Mouse (Mus musculus): Measurements from ENCODE around the gene Gpatch8.
A peak's percentile ranks its signal among the peaks of the same experiment; 100 is the strongest.

The Gpatch8 gene

GRCm38 (mm10) chr11:102556031-102556715 is at the start of gene Gpatch8:
Gene Gpatch8, minus strand, starts transcription at chr11:102556392.
- peak; percentile 96 for DNase-seq

- DNase-seq, result no peak
Observed at GRCm38 (mm10) chr11:102604777-102605552, 48.8 kb upstream of the Gpatch8 start.

GRCm38 (mm10) chr11:102604010-102604584 is 47.9 kb upstream of the Gpatch8 start, which contains the start of gene Fzd2:
Gene Fzd2, plus strand, starts transcription at chr11:102604396.
- peak; percentile 95 for DNase-seq

DNA sequence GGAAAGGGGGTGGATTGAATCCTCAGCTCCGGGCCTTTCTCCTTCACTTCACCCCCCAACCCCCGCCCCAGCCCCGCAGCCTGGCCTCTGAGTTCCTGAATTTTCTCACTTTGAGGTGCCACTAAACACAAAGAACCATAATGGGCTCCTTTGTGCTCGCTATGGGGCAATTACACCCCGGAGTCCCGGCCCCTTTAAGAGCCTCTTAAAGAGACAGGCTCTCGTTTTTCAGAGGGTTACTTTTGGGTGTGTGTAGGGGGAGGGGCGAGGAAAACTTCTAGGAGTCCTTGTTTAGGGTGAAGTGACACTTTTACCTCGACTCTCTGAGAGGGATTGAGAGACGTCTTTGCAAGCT is 47.3 kb upstream of the Gpatch8 start:
- peak; percentile 84 for DNase-seq

DNA sequence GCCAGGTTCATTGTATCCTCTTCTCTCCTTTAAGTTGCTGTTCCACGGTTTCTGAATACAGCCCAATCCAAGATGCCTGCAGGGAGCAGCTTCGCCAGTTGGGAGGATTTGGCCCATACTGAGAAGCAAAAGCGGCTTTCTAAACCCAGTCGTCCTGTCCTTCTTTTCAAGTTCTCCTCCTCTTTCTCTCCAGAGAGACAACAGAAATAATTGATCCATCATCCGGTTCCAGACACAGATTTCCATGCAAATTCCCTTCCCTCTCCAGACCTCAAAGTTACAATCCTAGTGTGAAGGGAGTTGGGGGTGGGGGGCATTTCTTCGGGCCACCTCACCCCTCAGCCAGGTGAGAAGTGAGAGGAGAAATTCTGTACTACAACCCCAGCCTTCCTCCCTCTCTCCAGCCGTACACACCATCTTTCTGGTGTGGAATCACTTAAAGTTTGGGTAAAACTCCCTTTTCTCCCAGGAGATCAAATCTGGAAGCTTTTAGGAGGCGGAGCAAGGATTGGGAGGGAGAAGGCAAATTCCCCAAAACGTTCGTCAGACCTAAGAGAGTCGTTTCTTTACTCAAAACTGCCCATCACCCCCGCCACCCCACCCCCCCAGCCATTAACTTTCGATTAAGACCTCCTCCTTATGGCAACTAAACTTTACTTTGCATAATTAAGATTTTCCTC is 46.8 kb upstream of the Gpatch8 start:
- no peak for DNase-seq

GRCm38 (mm10) chr11:102599912-102600311 is 43.7 kb upstream of the Gpatch8 start:
- DNase-seq, result no peak

DNA sequence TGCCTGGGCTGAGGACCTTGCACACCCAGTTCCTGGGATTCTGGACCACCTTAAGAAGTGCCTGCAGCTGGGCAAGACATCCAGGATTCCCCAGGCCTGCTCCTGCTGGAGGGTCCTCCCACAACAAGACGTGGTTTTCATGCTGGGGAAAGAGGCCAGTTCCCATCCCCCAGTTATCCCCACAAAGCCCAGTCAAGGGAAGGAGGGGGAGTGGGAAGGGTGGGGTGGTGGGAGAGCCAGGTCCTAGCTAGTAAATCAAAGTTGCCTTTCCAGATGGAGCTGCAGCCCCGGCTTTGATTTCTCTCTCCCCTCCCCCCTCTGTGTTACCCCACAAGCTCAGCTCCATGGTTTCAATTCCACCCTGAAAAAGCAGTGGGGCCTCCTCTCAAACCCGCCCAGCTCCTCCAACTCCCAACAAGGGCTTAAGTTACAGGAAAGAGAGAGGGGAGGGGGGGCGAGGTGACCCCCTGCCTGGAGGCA is 39.2 kb upstream of the Gpatch8 start:
- no peak for DNase-seq

DNA sequence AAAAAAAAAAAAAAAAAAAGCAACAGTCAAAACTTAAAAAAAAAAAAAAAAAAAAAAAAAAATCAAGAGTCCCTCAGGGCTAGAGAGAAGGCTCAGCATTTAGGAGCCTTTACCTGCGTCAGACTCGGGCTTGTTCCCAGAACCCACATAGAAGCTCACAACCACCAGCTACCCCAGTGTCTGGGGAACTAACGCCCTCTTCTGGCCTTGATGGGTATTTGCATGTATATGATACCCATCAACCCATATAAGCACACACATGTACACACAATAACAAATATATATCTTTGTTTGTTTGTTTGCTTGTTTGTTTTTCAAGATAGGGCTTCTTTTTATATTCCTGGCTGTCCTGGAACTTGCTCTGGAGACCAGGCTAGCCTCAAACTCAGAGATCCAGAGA is 31.4 kb upstream of the Gpatch8 start:
- no peak for DNase-seq

DNA sequence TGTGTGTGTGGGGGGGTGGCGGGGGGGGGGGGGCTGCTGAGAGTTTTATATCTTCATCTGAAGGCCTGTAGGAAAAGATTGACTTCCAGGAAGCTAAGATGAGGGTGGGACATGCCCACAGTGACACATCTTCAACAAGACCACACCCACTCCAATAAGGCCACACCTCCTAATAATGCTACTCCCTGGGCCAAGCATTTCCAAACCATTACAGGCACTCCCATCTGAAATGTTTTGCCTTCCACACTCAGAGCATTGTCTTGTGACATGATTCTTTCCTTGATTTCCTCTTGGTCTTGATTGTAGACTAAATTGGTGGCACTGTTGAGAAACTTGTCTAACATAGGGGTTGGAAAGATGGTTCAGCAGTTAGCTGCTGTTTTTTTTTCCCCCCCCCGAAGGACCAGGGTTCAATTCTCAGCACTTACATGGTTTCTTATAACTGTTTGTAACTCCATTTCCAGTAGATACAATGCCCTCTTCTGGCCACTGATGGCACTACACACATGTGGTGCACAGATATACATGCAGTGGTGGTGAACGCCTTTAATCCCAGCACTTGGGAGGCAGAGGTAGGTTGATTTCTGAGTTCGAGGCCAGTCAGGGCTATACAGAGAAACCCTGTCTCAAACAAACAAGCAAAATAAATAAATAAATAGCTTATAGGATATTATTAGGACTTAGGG is 30.4 kb upstream of the Gpatch8 start:
- DNase-seq, result no peak

DNA sequence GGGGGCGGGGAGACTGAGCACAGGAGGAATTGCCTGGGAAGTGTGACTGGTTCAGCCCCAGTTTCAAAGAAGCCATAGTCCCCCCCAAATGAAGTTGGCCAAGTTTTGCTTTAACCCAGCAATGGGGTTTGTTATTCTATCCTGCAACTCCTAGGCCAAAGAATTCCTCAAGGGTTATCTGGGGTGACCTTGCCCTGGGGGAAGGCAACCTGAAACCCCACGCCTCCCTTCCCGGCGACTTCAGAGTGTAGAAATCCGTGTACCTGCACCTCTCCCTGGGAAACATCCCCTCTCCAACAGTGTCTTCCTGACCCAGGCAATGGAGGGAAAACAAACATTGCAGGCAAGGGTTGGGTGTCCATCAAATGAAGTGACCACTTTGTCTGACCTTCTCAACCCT is 26.5 kb upstream of the Gpatch8 start:
- no peak for DNase-seq

- DNase-seq, result peak; percentile 64
Observed at GRCm38 (mm10) chr11:102582016-102582610, 25.9 kb upstream of the Gpatch8 start.

DNA sequence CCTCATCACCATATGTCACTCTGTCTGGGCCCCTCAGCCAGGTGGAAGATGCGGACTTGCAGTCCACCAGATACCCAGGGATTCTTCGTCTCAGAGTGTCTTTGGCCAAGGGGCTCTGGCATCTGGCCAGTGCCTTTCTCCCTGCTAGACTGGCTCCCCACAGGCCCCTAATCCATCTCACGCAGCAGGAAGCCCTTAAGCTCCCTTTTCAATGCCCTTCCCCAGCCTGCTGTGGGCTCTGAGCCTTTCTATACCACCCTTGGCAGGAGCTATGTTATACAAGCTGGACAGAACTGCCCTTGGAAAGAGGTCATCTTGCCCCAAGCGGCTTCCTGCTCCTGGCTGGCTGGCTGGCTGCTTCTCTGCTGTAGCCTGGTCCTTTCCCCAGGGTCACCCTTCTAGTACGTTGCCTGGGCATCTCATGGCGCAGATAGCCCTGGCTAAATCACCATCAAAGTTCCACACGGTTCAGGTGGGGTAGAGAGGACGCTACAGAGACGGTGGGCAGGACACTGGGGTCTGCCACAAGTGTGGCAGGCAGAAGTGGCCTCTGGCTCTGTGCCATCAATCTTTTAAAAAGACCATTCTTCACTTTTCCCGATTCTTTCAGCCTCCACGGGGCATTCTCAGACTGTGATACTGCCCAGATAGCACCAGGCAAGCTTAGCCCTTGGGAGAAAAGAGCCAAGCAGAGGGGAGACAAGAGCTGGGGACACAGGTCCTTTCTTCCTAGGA is 25.3 kb upstream of the Gpatch8 start:
- no peak for DNase-seq

DNA sequence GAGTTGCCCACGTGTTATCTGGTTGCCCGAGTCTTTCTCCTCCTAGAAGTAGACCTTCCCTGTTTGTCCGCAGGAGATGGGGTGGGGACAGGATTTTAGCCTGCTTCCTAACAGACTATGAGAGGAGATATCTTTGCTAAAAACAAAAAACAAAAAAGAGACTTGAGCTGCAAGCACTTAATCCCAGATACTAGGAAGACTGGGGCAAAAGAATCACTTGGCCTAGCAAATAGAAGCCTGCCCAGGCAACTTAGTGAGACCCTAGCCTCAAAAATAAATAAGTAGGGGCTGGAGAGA is 23.8 kb upstream of the Gpatch8 start:
- no peak for DNase-seq

DNA sequence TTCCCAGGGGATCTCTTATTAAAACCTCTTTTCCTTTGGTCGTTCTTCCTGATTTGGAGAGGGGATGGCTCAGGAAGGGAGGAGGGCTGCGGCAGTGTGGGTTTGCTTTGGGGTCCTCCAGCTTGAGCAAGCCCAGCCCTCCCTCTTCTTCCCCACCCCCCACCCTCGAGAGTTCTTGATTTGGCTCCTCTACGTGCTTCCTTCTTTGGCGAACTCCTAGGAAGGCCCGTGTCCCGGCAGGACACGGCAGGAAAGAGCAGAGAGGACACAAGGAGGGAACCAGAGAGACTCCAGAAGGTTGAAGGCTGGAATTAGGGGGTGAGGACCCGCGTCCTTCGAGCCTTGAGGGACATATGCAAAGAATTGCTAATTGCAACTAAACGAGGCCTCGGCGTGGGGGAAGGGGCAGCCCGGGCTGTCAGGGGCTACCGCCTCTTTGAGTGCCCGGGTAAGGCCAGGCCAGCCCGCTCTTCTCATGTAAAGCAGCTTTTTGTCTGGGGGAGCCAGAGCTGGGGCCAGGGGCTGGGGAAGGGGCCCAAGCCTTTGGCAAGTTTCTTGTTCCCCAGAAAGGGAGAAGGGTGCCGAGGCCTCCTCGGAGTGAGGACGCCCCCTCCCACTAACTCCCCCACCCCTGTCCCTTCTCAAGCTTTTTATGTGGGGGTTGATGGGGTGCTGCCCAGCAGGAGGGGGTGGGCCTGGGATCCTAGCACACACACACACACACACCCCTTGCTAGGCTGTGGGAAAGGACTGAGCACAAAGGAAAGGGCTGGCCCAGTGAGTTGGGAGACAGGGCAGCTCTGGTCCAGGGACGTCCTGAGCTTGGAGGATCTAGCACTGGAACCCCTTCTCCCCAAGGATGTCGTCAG is 23.2 kb upstream of the Gpatch8 start, which contains the start of gene Gm11627:
Gene Gm11627, minus strand, starts transcription at position 297 of the 869 bp plus-strand sequence.
- DNase-seq, result no peak

- DNase-seq, result peak; percentile 76
Observed at GRCm38 (mm10) chr11:102578341-102579118, 22.3 kb upstream of the Gpatch8 start.

DNA sequence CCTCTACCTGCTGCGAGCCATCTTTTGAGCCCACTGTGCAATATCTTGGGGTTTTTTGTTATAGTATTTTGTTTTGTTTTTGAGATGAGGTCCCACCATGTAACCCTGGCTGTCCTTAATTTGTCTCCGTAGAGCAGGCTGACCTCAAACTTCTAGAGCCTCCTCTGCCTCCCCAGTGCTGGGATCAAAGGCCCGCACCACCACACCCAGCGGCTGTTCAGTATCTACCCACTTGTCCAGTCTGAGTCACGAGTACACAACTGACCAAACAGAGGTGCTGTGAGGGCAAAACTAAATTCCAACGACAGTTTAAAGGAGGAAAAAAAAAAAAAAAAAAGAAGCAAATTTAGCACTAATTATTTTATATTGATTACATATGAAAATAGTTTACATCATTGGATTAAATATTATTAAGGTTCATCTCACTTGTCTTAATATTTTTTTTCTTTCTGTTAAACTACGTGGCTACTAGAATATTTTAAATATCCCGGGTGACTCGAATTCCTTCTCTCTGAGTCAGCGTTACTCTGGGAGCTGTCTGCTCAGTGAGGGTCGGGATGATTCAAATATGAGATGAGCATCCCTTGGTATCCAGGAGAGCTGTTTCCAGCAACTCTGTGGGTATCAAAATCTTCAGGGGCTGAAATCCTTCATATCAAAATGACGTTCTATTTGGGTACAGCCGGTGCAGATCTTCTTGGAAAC is 20.0 kb upstream of the Gpatch8 start:
- DNase-seq, result no peak

- no peak for DNase-seq
Observed at GRCm38 (mm10) chr11:102575034-102575433, 18.8 kb upstream of the Gpatch8 start.

DNA sequence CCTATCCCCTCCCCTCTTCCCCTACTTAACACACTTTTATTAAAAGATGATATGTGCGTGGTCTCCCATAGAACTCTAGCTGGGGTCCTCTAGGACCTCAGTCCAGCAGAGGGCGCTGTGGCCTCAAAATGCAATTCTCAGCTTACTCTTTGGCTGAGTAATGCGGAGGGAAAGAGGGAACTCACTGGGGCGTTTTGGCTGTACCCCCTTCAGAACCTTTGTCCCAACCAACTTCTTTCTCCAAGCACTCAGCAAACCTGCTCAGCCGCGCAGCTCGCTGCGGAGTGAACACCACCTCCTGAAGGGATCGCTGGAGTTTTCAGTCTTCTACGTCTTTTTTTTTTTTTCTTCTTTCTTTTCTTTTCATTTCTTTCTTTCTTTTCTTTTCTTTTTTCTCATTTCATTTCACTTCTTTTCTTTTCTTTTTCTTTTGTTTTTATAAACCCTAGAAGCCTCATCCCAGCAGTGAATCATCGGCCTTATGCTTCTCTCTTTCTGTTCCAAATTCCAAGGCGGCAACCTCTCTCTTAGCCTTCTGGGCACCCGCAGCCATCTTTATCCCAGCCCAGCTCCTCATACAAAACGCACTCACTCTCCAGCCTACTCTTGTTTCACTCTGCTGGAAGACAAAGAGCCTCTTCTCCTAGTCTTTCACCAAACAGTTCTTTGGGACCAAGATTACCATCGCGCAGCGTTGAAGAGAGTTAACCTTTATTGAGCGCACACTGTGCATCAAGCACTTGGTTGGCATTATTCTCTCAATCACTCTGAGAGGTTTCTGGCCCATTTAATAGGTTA is 16.9 kb upstream of the Gpatch8 start:
- DNase-seq, result peak; percentile 92

Data from lung, postnatal 36 days (tissue).